Mouse (Mus musculus) T-cell, adult 2 months (primary cell): Measurements from ENCODE around the gene Edaradd.
A peak's percentile ranks its signal among the peaks of the same experiment; 100 is the strongest.
"Not testable (repeated sequence)": the region's sequence is repeated elsewhere in the genome, so short reads cannot be mapped to it uniquely, and the experiment has no call there.

ENCODE experiments used
- DNase-seq: peaks from one replicate; pipeline ENCODE4 v3.0.0; 2022; ENCODE audit warnings: low spot score

Edaradd gene

DNA sequence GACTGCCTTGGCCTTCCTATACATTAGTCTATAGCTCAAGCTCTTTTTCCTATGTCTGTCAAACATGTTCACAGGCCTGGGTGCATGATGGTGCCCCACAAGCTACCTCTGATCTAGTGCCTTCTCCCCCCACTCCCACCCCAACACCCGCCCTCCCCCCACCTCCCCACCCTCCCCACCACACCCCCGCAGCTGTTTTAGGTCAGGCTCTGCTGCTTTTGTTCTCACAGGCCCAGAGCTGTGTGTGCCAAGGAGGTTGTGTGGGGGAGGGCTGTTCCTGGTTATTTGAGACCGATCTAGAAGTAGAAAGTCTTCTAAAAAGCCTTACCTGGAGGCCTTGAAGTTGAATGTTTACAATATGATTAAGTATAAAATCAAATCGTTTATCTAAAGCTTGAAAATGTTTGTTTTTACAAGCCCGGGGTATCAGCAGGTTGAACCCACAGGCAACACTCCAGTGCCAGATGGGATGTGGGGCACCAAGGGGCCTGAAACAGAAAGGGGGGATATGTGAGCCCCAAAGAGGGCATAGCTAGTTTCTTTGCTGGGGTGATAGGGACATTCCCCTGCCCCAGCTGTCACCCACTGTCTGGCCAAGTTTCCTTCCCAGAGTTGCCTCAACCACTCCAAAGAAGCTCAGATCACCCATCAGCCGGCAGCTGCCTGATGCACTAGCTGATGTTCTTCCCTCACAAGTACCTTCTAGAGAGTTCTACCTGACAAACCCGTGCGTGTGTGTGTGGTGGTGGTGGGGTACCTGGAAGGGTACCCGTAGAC is 8.9 kb downstream of the Edaradd start:
- DNase-seq = no peak

DNA sequence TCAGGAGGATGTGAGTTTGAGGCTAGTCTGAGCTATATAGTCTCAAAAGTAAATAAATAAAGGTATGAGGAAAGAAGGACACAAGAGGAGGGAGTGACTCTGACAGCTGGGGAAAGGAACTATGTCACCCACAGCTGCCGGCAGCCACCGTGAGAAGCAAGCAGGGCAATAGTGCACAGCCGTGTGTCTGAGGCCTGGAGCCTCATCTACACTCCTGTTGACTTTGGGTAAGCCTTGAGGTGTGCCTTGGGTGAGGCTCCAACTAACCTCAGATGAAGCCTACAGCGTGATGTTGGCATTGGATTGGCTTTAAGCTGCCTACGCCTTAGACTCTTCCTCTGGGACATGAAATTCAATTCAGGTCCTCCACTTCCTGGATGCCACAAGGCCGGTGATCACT is 10.2 kb downstream of the Edaradd start:
- no peak for DNase-seq

- peak; percentile 73 for DNase-seq
These were observed 12.8 kb downstream of the Edaradd start for GRCm38 (mm10) chr13:12507426-12507825.

- DNase-seq = no peak
These were observed 14.9 kb downstream of the Edaradd start for GRCm38 (mm10) chr13:12505359-12505758.

DNA sequence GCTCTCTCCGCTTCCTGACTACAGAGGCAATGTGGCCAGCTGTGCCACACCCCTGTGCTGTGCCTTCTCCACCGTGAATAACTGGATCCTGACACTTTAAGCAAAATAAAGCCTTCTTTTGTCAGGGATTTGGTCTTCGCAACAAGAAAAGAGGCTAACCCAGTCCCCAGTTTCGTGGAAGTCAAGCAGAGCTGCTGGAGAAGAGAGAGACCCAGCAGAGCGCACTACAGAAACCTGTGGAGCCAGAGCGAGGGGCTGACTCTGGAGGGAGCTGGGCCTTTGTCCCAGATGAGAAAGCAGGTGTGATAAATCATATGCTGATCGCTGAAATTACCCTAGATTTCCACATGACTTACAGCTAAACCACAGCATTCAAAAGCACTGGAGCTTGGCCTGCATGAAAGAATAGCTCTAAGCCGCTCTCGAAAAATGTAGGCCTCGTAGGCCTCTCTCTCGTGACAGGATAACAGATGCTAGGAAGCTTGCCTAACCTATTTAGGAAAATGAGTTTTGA is 16.9 kb downstream of the Edaradd start:
- no peak for DNase-seq

DNA sequence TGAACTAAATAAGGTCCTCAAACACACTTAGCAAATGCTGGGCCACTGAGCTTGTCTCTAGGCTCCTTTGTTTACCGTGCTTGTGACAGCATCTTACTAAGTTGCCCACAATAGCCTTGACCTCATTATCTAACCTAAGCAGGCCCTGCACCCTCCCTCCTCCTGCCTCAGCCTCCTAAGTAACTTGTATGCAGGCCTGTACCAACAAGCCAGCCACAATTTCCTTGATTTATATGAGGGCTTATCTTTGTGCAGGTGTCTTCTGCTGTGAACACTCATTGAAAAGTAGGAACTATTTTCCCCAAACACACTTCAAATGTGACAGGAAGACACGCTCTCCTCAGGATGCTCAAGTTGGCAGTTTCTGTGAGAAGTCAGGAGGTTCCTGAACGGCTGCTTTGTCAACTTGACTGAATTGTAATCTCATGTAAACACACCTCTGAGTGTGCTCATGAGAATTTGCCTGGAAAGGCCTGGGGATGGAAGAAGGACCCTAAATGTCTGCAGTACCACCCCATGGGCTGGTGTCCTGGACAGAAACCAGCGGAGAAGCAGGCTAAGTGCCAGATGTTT is 17.5 kb downstream of the Edaradd start:
- DNase-seq = no peak

DNA sequence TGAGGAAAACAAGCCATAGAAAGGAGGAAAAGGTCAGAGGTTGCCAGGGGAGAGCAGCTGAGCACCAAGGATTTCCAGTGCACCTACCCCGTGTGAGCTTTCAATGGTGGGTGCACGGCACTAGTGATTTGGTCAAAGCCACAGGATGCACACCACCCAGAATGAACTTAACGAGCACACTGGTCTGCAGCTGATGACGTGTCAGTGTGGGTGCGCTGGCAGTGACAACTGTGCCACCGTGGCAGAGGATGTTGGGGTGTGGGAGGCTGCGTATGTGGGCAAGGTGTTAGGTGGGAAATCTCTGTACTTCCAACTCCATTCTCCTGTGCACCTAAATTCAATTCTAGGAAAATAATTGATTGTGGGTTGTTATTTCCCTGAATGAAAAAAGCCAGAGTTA is 21.1 kb downstream of the Edaradd start:
- DNase-seq = no peak

- no peak for DNase-seq
These were observed 22.4 kb downstream of the Edaradd start for GRCm38 (mm10) chr13:12497809-12498208.

DNA sequence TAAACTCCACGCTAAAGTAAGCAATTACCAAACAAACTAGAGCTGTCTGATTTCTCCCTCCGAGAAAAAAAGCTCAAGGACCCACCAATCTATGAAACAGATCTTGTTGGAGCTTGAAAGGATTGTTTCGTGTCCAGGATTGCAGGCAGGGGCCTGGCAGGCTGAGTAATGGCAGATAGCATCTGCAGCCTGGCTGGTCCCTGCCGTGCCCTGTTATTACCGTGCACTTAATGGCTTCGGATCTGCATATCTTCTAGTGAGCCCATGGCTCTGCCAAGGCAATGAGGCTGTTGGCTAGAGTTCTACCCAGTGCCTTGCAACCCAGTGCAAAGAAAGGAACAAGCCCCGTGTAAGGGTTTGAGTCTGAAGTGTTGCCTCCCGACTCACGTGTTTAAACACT is 25.5 kb downstream of the Edaradd start:
- no peak for DNase-seq

DNA sequence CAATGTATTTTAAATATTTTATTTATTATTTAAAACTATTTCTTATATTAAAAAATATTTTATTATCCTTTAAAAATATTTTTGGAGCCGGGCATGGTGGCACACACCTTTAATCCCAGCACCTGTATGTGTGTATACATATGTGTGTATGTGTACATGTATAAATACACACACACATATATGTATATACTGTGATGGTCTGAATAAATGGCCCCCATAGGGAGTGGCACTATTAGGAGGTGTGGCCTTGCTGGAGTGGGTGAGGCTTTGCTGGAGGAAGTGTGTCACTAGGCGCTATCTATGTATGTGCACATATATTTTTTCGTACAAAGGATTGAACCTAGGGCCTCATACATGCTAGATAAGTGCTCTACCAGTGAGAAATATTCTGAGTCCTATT is 27.7 kb downstream of the Edaradd start:
- no peak for DNase-seq

DNA sequence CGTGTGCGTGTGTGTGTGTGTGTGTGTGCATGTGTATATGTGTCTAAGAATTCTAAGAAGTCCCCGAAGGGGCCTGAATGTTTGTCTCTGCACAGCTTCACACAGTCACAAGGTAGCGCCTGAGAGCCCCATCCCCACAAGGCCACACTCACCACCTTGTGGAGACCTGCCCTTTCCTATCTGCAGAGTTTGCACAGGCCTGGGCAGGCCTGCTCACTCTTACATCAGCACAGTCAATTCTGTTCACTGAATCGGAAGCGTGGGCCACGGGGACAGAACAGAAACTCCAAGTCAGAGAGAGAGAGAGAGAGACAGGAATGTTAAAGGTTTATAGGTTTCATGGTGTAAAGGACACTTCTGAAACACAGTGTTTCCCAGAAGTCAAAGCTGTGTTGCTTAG is 34.6 kb downstream of the Edaradd start:
- DNase-seq = no peak

GRCm38 (mm10) chr13:12485197-12485596 is 35.0 kb downstream of the Edaradd start:
- no peak for DNase-seq

- no peak for DNase-seq
These were observed 40.4 kb downstream of the Edaradd start for GRCm38 (mm10) chr13:12479802-12480201.

- DNase-seq = no peak
These were observed 41.9 kb downstream of the Edaradd start for GRCm38 (mm10) chr13:12478301-12478700.

- DNase-seq = no peak
These were observed 43.4 kb downstream of the Edaradd start for GRCm38 (mm10) chr13:12476886-12477285.

DNA sequence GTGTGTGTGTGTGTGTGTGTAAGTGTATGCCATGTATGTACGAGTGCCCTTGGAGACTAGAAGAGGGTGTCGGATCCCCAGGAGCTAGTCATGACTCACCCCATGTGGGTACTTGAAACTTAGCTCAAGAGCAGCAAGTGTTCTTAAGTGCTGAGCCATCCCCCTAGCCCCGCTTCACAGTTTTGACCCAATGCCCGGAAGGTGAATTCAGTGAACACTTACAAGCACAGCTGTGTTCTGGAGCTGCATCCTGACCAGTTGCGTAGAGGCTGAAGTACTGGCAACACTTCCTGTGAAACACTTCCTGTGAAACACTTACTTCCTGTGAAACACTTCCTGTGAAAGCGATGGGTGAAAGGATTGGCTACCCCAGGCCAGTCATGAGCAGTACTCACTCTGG is 45.0 kb downstream of the Edaradd start:
- DNase-seq = peak; percentile 24

DNA sequence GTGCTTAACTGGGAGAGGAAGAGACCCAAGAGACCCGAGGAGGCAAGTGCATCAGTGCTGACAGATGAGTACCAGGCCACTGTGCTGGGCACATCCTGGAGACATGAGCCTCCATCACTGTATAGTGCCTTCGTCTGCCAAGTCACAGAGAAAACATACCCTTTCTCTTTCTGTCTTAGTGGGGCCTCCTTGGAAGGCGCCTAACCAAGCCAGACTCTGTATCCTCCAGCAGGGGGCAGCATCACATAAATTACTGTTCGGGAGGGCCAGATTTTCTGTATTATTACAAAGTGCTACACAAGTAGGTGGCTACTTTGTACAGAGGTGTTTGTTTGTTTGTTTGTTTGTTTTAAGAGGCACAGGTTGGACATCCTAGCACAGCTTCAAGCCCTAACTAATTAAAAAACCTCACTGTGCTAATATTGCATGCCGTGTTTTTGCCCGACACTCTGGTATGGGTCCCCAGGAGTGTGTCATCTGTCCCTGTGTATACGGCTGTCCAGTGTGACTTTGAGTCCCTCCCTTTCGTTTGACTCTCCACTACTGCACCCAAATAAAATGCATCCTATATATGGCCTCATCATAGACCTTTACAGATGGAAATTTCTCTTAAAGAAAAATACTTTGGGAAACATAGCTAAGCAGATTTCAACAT is 46.4 kb downstream of the Edaradd start:
- peak; percentile 75 for DNase-seq

- no peak for DNase-seq
These were observed 51.8 kb downstream of the Edaradd start for GRCm38 (mm10) chr13:12468488-12468887.

DNA sequence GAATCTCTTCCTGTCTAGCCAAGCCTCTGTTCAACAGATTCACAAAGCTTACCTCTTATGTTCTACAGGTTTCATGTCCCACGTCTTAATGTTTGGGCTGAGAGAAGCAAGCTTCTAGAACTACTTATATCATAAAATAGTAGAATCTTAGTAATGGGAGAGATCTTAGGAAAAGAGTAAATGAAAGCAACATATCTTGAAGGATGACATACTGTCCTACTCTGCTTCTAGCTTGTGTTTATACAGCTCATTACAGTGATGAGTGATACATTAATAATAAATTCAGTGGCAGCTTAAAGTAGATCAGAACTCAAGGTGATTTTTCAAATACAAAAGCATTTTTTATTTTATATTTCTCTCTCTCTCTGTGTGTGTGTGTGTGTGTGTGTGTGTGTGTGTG is 55.4 kb downstream of the Edaradd start, which contains the start of gene Lgals8:
Lgals8 (minus strand) TSS at position 101 of the 400 bp plus-strand sequence.
- DNase-seq = no peak

DNA sequence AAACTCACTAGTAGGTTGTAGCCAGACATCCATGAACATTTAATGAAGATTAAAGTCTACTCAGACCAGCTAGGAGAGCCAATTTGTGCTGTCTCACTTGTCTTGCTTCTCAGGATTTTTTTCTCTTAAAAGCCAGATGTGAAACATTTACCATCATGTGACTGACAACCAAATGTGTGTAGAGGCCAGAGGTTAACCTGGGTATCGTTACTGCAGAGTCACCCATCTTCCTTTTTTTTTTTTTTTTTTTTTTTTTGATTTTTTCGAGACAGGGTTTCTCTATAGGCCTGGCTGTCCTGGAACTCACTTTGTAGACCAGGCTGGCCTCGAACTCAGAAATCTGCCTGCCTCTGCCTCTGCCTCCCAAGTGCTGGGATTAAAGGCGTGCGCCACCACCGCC is 56.1 kb downstream of the Edaradd start:
- not testable (repeated sequence) for DNase-seq

DNA sequence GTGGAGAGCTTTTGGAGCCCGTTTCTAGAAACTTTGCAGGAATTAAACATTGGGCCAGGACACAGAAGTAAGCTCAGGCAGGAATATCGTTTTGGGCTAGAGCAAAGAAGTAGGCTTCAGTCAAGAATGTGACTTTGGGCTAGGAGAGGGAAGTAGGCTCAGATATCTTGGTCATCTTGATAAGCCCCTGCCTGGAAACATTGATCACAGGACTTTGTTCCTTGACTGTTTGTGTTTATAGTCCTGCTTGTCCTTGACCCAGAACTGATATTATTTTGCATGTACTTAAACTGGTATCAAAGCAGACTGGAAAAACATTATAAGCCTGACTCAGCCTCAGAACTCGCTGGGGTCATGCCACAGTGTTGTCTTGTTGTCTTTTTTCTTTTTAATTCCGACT is 57.6 kb downstream of the Edaradd start:
- DNase-seq = no peak

- no peak for DNase-seq
These were observed 58.5 kb downstream of the Edaradd start for GRCm38 (mm10) chr13:12461730-12462119.
